Mouse (Mus musculus): ENCODE measurements around the gene Bet1.

- TF ChIP-seq TAL1 (IDR thresholded peaks at IDR 0.05; ENCODE audit: low read length) (no peak), GATA1 (IDR thresholded peaks at IDR 0.05; ENCODE audit: low read length) (no peak)
Observed at GRCm38 (mm10) chr6:4118611-4119010, 31.8 kb upstream of the Bet1 start.

All from erythroblast, embryonic 14.5 days (primary cell).